Mouse (Mus musculus) layer of hippocampus, adult 9-10 months (tissue): Measurements from ENCODE around the gene Ccl19.
"Not testable (repeated sequence)": the region's sequence is repeated elsewhere in the genome, so short reads cannot be mapped to it uniquely, and the experiment has no call there.

Experiments used
- DNase-seq: peaks from one replicate; pipeline ENCODE4 v3.0.0; 2022; ENCODE audit warnings: low spot score

Ccl19 gene

GRCm38 (mm10) chr4:42756477-42756876 lies at the start of gene Ccl19:
Ccl19 (minus strand) TSS chr4:42756577.
- not testable (repeated sequence) for DNase-seq

- not testable (repeated sequence) for DNase-seq
Observed at GRCm38 (mm10) chr4:42773893-42774292, 17.5 kb upstream of the Ccl19 start, which contains the start of gene Ccl21a. Ccl21a (minus strand) TSS chr4:42773993.

DNA sequence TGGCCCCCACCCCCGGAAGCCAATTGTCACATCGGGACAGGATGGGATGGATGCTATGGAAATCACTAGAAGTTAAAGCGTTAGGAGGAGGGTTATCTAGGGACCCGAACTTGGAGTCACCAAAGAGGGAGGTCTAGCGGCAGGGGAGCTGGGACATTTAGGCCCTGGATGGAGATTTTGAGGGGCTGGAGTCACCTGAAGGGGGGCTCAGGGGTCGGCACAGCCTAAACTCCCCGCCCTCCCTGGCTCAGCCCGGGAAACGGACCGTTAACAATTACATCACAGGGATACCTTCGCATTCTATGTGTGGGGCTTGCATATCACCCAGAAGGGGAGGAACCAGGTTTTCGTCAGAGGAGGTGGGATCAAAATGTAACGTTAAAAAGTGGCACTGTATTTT lies 21.1 kb downstream of the Ccl19 start, which contains the start of gene 4930578G10Rik:
Gene 4930578G10Rik (plus strand): TSS at position 301 of the 400 bp plus-strand sequence.
- DNase-seq: not testable (repeated sequence)
